Mouse (Mus musculus): Measurements from ENCODE around the gene Igfbp1. TPM values are rescaled to one million over a fixed set of nuclear protein-coding genes. Genes with fewer than 3 reads are reported as not detected.
A peak's percentile ranks its signal among the peaks of the same experiment; 100 is the strongest.
"Not testable (repeated sequence)": the region's sequence is repeated elsewhere in the genome, so short reads cannot be mapped to it uniquely, and the experiment has no call there.

Gene Igfbp1
- polyA plus RNA-seq, 1 experiment from 2014 or later = 0.60 TPM

DNA sequence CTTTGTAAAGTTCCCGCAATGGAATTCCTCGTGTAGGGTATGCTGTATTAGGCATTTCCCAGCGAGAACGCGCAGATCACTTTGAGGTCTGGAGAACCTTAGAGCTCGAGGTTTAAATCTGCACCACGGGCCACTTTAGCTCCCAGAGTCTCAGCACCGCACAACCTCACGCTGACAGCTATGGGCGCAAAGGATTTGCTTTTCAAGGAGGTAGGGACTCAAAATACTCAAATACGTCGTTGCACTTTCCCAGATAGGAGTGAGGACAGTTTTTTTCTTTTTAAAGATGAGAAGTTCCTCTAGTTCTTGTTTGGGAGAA, 16.7 kb downstream of the Igfbp1 start:
- peaks cover 38% of the 10 kb centered on the region for H3K27me3 ChIP-seq
- H3K4me3 ChIP-seq = peak overlapping the region; percentile 57
- 1% methylated on average over 12 of the region's 12 CpGs for whole genome bisulfite sequencing
- no peaks in the 10 kb centered on the region for H3K9me3 ChIP-seq
- H3K4me2 ChIP-seq = peak overlapping the region; percentile 97
- H3K9ac ChIP-seq = no peak overlapping the region
- peaks cover 30% of the 10 kb centered on the region for H3K4me1 ChIP-seq
- no peak overlapping the region for H3K27ac ChIP-seq
- no peak for ATAC-seq (ENCODE audit: borderline replicate concordance, extremely low read depth, low FRiP score, low TSS enrichment)
- no peaks in the 10 kb centered on the region for H3K36me3 ChIP-seq

DNA sequence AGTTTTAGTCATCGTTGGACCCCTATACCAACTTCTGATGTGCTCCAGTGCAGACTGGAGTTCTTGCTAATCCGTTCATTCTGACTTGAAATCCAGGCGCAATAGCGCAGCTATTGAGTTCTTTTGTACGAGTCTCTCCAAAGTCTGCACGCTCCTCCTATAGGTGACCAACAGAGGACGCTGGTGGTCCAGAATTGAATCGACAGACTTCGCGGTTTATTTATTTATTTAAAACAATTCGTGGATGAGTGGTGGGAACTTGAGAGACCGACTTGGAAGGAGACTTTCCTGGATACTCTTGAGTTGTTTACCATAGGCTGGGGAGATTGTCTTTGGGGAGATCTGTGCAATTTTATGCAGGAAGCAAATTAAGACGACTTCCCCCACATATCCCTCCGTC, 17.2 kb downstream of the Igfbp1 start:
- H3K27ac ChIP-seq = no peak overlapping the region
- ATAC-seq (ENCODE audit: borderline replicate concordance, extremely low read depth, low FRiP score, low TSS enrichment) = no peak
- H3K27me3 ChIP-seq = peaks cover 38% of the 10 kb centered on the region
- peak overlapping the region; percentile 97 for H3K4me2 ChIP-seq
- WGBS = 3% methylated on average over 14 of the region's 14 CpGs
- no peak overlapping the region for H3K4me3 ChIP-seq
- H3K9ac ChIP-seq = no peak overlapping the region
- no peaks in the 10 kb centered on the region for H3K9me3 ChIP-seq
- peaks cover 30% of the 10 kb centered on the region for H3K4me1 ChIP-seq
- H3K36me3 ChIP-seq = no peaks in the 10 kb centered on the region

DNA sequence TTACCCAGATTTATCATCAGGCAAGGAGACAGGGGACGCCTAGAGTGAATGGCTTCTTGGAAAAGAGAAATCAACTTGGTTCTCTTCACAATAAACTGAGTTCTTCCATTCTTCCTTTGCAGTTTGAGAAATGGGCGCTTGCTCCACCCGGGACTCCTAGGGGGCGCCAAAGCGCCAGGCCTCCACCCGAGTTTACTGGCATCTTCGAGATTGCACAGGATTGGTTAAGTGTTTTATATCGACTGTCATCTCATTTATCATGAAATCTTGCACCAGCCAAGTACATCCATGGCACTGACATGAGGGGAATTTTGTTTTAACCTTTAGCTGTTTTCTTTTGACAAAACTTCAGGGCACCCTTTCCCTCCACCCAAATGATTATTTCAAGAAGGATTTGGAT, 18.1 kb downstream of the Igfbp1 start:
- no peak for ATAC-seq (ENCODE audit: borderline replicate concordance, extremely low read depth, low FRiP score, low TSS enrichment)
- Histone ChIP-seq H3K4me1 (peaks cover 27% of the 10 kb centered on the region), H3K27me3 (peaks cover 38% of the 10 kb centered on the region), H3K9ac (no peak overlapping the region), H3K9me3 (no peaks in the 10 kb centered on the region), H3K4me2 (no peak overlapping the region), H3K36me3 (no peaks in the 10 kb centered on the region), H3K4me3 (no peak overlapping the region), H3K27ac (no peak overlapping the region)
- 7% methylated on average over 8 of the region's 8 CpGs for WGBS

DNA sequence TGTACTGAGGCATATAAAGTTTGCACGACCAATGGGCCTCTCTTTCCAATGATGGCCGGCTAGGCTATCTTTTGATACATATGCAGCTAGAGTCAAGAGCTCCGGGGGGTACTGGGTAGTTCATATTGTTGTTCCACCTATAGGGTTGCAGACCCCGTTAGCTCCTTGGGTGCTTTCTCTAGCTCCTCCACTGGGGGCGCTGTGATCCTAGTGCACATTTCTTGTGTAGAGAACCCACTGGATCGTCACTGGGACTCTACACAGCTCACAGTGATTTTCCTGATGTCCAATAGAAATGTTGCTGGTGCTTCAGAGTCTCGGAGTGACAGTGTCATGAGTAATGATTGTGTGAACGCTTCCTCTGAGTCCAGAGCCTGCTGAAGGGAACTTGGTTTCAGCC, 24.2 kb downstream of the Igfbp1 start:
- ATAC-seq (ENCODE audit: borderline replicate concordance, extremely low read depth, low FRiP score, low TSS enrichment); H3K27ac ChIP-seq; H3K4me1 ChIP-seq; H3K27me3 ChIP-seq; H3K9ac ChIP-seq; H3K36me3 ChIP-seq; H3K4me2 ChIP-seq; H3K9me3 ChIP-seq; H3K4me3 ChIP-seq: not testable (repeated sequence)
- 67% methylated on average over 8 of the region's 8 CpGs for WGBS

DNA sequence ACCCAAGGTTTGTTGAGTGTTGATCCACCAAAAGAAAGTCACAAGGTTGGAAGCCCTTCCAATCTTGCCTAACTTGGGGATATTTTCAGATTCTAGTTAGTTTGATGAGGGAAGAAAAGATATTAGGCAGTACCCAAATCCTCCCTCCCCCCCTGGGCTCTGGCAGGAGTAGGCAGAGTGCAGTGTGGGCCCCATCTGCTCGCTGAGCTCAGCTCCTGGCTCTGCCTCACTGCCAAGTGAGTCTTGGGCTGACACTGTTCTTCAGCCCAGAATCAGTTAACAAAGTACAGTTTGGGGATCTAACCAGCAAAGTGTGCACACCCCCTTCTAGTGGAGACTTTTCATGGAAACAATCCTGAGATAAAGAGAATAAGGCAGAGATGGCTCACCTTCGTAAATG, 28.6 kb downstream of the Igfbp1 start:
- no peak overlapping the region for H3K4me2 ChIP-seq
- H3K27ac ChIP-seq = peak overlapping the region; percentile 73; the same call in 1 of the 2 replicates
- 62% methylated on average over 2 of the region's 2 CpGs for WGBS
- no peak overlapping the region for H3K4me3 ChIP-seq
- H3K4me1 ChIP-seq = peaks cover 7% of the 10 kb centered on the region; the same call in 1 of the 2 replicates
- H3K36me3 ChIP-seq = no peaks in the 10 kb centered on the region
- H3K9ac ChIP-seq = no peak overlapping the region
- no peaks in the 10 kb centered on the region for H3K27me3 ChIP-seq
- no peak for ATAC-seq (ENCODE audit: borderline replicate concordance, extremely low read depth, low FRiP score, low TSS enrichment)
- H3K9me3 ChIP-seq = no peaks in the 10 kb centered on the region

DNA sequence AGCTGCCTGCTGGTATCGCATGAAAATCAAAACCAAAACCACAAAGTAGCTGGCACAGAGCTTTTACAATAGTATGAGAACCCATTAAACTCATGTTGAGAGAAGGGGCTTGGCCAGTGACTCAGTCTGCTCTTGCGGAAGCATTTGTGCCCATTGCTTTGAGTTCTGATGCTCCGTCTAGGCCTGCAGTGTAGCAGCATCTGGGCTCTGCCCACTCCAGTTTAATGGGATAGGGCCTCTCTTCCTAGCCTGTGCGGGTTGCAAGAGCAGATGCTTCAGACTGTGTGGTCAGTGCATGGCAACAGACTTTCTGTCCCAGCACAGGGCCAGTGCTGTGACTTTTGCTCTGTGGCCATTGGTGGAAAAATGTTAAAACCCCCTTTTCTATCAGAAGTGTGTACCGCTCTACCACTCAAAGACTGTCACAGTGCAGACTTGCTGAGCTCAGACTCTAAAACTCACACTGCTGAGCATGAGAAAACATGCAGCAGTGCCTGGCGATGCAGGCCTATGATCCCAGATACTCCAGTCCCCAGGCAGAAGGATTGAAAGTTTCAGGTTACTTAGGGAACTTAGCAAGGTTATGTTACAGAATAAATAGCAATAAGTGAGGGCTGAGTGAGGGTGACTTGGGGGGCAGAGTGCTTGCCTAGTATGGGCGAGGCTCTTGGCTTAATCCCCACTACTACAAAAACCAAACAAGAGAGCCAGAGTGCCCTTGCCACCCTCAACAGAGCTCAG, 29.4 kb downstream of the Igfbp1 start:
- peaks cover 7% of the 10 kb centered on the region; the same call in 1 of the 2 replicates for H3K4me1 ChIP-seq
- WGBS = 60% methylated on average over 7 of the region's 7 CpGs
- no peaks in the 10 kb centered on the region for H3K27me3 ChIP-seq
- H3K4me3 ChIP-seq = no peak overlapping the region
- H3K4me2 ChIP-seq = no peak overlapping the region
- H3K9me3 ChIP-seq = no peaks in the 10 kb centered on the region
- ATAC-seq (ENCODE audit: borderline replicate concordance, extremely low read depth, low FRiP score, low TSS enrichment) = peak; percentile 87
- H3K9ac ChIP-seq = no peak overlapping the region
- H3K36me3 ChIP-seq = no peaks in the 10 kb centered on the region
- peak overlapping the region; percentile 73 for H3K27ac ChIP-seq

DNA sequence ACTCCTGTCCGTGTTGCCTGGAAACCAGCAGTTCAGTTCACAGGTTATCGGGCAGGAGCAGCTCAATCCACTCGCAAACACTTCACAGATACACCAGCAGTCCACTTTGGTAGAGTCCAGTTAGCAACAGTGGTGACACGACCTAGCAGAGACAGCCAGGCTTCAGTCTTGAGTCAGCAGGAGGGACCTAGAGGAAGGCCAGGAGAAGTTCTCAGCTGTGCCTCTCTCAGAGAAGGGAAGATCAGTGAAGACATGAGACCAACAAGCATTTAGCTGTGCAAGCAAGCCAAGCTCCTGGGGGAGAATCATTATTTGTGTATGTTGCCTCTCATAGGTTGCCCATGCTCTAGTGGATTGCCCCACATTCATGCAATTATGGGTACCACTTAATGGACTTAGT, 30.5 kb downstream of the Igfbp1 start:
- H3K4me1 ChIP-seq = peaks cover 7% of the 10 kb centered on the region; the same call in 1 of the 2 replicates
- ATAC-seq (ENCODE audit: borderline replicate concordance, extremely low read depth, low FRiP score, low TSS enrichment) = no peak
- H3K4me3 ChIP-seq = no peak overlapping the region
- WGBS = 49% methylated on average over 4 of the region's 4 CpGs
- no peaks in the 10 kb centered on the region for H3K9me3 ChIP-seq
- no peak overlapping the region for H3K4me2 ChIP-seq
- no peak overlapping the region for H3K9ac ChIP-seq
- H3K27ac ChIP-seq = 0 out of 2 replicates have a peak overlapping the region, but pooled peaks have one; percentile 41
- no peaks in the 10 kb centered on the region for H3K36me3 ChIP-seq
- H3K27me3 ChIP-seq = no peaks in the 10 kb centered on the region

DNA sequence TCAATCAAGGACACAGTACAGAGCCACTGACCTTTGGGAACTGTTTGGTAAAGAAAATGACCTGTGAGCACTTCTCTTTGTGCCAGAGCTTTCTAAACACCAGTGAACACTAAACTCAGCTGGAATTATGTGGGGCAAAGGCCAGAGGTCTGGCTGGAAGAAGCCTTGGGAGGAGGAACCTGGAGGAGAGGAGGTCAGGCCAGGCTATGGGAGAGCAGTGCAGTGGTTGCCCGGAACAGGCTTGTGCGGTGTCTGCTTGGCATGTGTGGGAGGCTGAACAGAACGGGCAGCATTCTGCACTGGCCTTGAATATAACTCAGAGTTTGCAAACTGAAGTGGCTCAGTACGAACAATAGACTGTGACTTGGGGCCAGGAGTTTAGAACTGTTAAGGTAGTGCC, 32.4 kb downstream of the Igfbp1 start:
- Histone ChIP-seq H3K9me3 (no peaks in the 10 kb centered on the region), H3K4me2 (no peak overlapping the region), H3K27me3 (no peaks in the 10 kb centered on the region), H3K4me1 (peaks cover 7% of the 10 kb centered on the region; the same call in 1 of the 2 replicates), H3K9ac (no peak overlapping the region), H3K4me3 (no peak overlapping the region), H3K36me3 (no peaks in the 10 kb centered on the region), H3K27ac (no peak overlapping the region)
- WGBS = 44% methylated on average over 4 of the region's 4 CpGs
- ATAC-seq (ENCODE audit: borderline replicate concordance, extremely low read depth, low FRiP score, low TSS enrichment) = no peak

DNA sequence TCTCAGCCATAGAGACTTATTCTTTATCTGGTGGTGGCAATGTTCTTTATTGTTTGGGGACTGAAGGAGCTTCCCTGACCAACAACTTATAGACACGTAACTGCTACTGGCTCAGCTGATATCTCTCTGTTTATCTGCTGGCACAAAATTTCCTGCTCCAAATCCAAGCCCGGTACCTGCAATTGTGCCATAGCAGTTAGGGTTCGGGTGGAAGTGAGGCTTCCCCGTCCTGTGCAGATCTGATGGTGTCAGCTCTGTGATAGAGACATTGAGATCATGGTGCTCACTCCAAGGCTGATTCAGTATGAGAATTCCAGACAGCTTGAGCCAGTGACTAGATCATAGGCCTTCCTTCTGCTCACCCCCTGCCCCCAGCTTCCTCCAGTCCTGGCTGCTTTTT, 34.4 kb downstream of the Igfbp1 start:
- WGBS = 84% methylated on average over 4 of the region's 4 CpGs
- Histone ChIP-seq H3K27me3 (no peaks in the 10 kb centered on the region), H3K4me3 (no peak overlapping the region), H3K27ac (no peak overlapping the region), H3K4me2 (no peak overlapping the region), H3K9ac (no peak overlapping the region), H3K9me3 (no peaks in the 10 kb centered on the region), H3K4me1 (peaks cover under 1% of the 10 kb centered on the region; the same call in 1 of the 2 replicates), H3K36me3 (no peaks in the 10 kb centered on the region)
- no peak for ATAC-seq (ENCODE audit: borderline replicate concordance, extremely low read depth, low FRiP score, low TSS enrichment)

DNA sequence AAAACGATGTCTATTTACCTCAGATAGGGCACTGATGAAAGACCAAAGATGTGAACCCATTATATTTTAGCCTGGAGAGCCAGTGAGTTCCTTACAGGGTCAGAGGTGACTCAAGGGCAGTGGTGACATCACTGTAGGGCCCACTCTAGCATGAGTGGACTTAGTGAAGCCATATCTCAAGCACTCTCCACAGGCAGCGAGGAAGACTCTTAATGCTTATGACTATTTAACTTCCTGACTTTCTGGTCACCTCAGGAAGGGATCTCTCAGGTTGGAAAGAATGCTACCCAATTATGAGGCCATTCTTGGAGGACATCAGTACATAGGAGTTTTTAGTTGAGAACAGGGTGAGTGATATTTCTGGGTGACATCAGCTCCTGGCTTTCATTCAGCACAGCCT, 35.8 kb downstream of the Igfbp1 start:
- Histone ChIP-seq H3K4me3 (no peak overlapping the region), H3K9me3 (no peaks in the 10 kb centered on the region), H3K4me1 (no peaks in the 10 kb centered on the region), H3K4me2 (no peak overlapping the region), H3K27me3 (no peaks in the 10 kb centered on the region), H3K27ac (no peak overlapping the region), H3K36me3 (no peaks in the 10 kb centered on the region), H3K9ac (no peak overlapping the region)
- WGBS = 66% methylated on average over 2 of the region's 2 CpGs
- no peak for ATAC-seq (ENCODE audit: borderline replicate concordance, extremely low read depth, low FRiP score, low TSS enrichment)

DNA sequence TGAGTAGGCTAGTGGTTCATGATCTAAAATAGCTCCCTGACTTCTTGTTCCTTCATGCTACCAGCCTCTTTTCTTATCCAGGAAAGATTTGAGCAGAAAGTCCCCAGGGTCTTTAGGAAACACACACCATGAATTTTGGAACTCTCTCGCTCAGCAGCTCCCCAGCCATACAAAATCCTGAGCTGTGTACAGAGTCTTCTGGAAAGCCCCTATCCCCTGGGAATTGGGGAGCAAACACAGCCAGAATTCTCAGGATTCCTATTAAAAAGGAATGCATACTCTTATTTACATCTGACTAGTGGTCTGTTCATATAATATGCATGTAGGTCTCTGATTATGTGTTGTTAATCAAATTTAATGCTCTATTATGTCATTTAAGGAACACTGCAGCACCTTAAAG, 36.9 kb downstream of the Igfbp1 start:
- WGBS = 67% methylated on average over 1 of the region's 1 CpGs
- H3K9me3 ChIP-seq = no peaks in the 10 kb centered on the region
- no peak overlapping the region for H3K9ac ChIP-seq
- no peak overlapping the region for H3K4me3 ChIP-seq
- no peak overlapping the region for H3K4me2 ChIP-seq
- no peaks in the 10 kb centered on the region for H3K4me1 ChIP-seq
- H3K27ac ChIP-seq = no peak overlapping the region
- H3K27me3 ChIP-seq = no peaks in the 10 kb centered on the region
- H3K36me3 ChIP-seq = no peaks in the 10 kb centered on the region
- no peak for ATAC-seq (ENCODE audit: borderline replicate concordance, extremely low read depth, low FRiP score, low TSS enrichment)

DNA sequence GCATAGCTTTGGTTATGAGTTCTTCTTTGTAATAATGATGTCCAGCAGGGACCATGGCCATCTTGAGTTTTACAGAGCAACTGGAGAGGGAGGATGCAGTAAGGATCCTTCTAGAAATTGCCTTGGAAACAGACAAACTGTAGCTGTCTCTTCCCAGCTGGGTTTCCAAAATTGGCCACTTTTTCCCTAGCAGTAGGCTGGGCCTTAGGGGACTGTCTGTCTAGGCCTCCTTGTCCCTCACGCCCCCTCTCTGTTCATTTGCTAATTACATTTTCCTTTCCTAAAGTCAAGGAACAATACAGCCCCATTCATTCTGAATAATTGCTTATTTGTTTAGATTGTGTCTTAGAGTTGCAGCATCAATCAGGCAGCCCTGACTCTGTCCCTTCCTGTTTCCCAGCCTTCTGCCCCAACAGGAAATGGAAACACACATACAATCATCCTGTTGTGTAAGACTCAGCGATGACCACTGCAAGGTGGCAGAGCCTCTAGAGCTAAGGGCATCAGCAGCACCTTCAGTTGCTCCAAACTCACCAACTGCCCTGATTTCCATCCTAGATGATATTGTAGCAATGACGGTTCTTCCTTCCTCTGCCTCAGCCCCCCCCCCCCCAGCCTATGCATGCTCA, 37.5 kb downstream of the Igfbp1 start:
- Histone ChIP-seq H3K36me3 (no peaks in the 10 kb centered on the region), H3K9ac (no peak overlapping the region), H3K27ac (no peak overlapping the region), H3K27me3 (no peaks in the 10 kb centered on the region), H3K4me1 (no peaks in the 10 kb centered on the region), H3K4me2 (no peak overlapping the region), H3K4me3 (no peak overlapping the region), H3K9me3 (no peaks in the 10 kb centered on the region)
- no peak for ATAC-seq (ENCODE audit: borderline replicate concordance, extremely low read depth, low FRiP score, low TSS enrichment)
- WGBS = 60% methylated on average over 3 of the region's 3 CpGs

All from lung, embryonic 15.5 days (tissue).